Mouse (Mus musculus): ENCODE measurements around the gene Cyp4a32.
"Not testable (repeated sequence)": the region's sequence is repeated elsewhere in the genome, so short reads cannot be mapped to it uniquely, and the experiment has no call there.

Gene Cyp4a32

GRCm38 (mm10) chr4:115656535-115656922, 55.8 kb downstream of the Cyp4a32 start:
- not testable (repeated sequence) for DNase-seq (ENCODE audit: low read depth, low spot score)

DNA sequence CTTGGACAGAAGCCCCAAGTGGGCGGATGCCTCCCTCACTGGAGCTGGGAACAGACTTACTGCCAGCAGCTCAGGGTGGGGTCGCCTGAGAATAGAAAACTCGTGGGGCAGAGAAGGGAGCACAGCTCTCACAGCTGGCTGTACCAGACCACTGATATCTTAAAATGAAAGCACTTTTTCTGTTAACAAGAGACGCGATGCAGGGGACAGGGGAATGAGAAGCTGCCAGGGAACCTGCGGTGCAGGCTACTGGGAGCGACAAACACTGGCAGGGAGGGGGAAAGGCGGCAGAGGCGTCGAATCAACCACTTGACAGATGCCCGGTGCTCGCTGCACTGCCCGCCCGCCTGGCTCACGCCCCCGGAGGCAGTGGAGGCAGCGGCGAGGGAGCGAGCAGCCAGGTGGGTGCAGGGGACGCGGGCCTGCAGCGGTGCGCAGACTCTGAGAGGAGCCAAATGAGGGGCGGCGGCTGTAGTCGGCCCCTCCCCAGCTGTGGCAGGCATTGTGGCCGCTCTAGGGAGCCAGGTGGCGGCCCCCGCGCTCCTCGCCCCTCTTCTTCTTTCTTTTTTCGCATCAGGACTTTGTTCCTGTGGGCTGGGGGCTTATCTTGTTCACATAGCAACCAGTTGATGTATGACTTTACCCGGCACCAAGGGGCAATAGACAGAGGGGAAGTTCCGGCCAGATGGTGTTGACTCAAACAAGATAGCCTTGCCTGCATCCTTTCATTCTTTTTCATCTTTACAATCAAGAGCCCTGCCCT, 56.5 kb downstream of the Cyp4a32 start:
- peak; percentile 30 for DNase-seq (ENCODE audit: low read depth, low spot score)

- no peak for DNase-seq (ENCODE audit: low read depth, low spot score)
These were observed 57.1 kb downstream of the Cyp4a32 start for GRCm38 (mm10) chr4:115657867-115658249.

DNA sequence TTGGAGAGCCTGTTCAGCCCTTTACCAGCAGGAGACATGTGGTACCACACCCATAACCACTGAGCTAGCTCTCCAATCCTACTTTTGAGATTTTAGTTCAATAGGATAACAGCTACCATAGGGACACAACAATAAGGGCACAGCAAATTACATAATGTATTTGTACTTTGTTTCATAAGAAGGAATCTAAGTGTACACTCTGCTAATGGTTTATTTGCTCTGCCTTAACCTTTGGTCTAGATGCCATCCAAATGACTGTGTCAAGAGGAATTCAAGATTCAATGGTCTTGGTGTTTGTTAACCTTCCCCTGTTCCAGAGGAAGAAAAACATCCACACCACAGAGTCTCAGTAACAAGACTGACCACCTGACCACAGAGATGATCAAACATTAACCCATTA, 58.4 kb downstream of the Cyp4a32 start:
- no peak for DNase-seq (ENCODE audit: low read depth, low spot score)

Data from ZHBTc4 (cell line).